Mouse (Mus musculus): ENCODE results near the gene Apon.

- TF ChIP-seq CTCF (conservative IDR thresholded peaks at IDR 0.05; ENCODE audit: low read length) (no peak), NANOG (IDR thresholded peaks at IDR 0.05; ENCODE audit: borderline replicate concordance, low read length) (no peak), POU5F1 (IDR thresholded peaks at IDR 0.05; ENCODE audit: borderline replicate concordance, low read length) (no peak)
Measured at GRCm38 (mm10) chr10:128296370-128297090, 42.6 kb downstream of the Apon start.
